Comparison of ENCODE assay signal across 26 mouse cellular contexts in the genomic region with DNA sequence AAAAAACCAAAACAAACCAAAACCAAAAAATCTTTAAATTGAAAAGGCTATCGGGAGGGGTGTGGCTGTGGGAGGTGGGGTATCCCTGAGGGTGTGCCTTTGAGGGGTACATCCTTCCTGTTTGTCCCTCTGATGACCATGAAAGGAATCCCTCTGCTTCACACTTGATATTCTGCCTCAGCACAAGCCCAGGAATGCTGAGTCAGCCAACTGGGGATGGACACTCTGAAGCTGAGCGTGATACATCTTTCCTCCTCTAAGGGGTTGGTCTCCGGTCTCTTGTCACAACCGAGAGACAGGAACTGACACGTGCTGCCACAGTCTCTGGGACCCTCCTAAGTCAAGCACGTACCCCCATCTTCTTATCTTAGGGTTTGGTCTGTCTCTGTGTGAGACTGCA.
"Had no signal": no experiment of that assay in that cellular context is flagged by ENCODE, and none has a peak within 500 bp of the region (broad histone marks: within the 10 kb centered on the region; RNA-seq: fewer than 3 reads in every experiment).

No protein-coding gene starts in this region.

- DNase-seq: gastrocnemius, adult 2 months; gastrocnemius, postnatal 10 days; gastrocnemius, postnatal 25 days; heart, adult 18-20 months; heart, postnatal 14 days; heart, postnatal 36 days; kidney, adult 11 months; kidney, adult 2 months; kidney, adult 9 months; kidney, postnatal 14 days; kidney, postnatal 36 days; layer of hippocampus, adult 9-11 months; layer of hippocampus, postnatal 36 days; left cerebral cortex, postnatal 4 days had no signal

- H3K27ac ChIP-seq: gastrocnemius, adult 2 months; heart, embryonic 13.5 days; heart, embryonic 15.5 days; hindbrain, embryonic 15.5 days; hindbrain, postnatal 0 days; kidney, embryonic 15.5 days; kidney, postnatal 0 days; limb, embryonic 13.5 days; limb, embryonic 15.5 days; liver, embryonic 12.5 days had no signal

- H3K9ac ChIP-seq: heart, embryonic 13.5 days; heart, embryonic 15.5 days; hindbrain, embryonic 13.5 days; hindbrain, embryonic 15.5 days; kidney, embryonic 15.5 days; limb, embryonic 13.5 days; limb, embryonic 15.5 days; liver, embryonic 12.5 days had no signal

- ATAC-seq: hindbrain, postnatal 0 days; intestine, embryonic 16.5 days; liver, embryonic 12.5 days had no signal

- H3K4me1 ChIP-seq: limb, embryonic 13.5 days had no signal

- H3K9me3 ChIP-seq: heart, embryonic 13.5 days; hindbrain, embryonic 13.5 days; hindbrain, embryonic 15.5 days; kidney, embryonic 15.5 days; limb, embryonic 13.5 days; limb, embryonic 15.5 days; liver, embryonic 12.5 days had no signal

- H3K27me3 ChIP-seq: hindbrain, embryonic 15.5 days had no signal

- H3K4me2 ChIP-seq: heart, embryonic 11.5 days; heart, embryonic 13.5 days; heart, embryonic 15.5 days; hindbrain, embryonic 13.5 days; hindbrain, embryonic 15.5 days; kidney, embryonic 15.5 days; limb, embryonic 13.5 days; limb, embryonic 15.5 days; liver, embryonic 12.5 days had no signal

- H3K36me3 ChIP-seq: heart, embryonic 13.5 days; heart, embryonic 15.5 days; hindbrain, embryonic 13.5 days; hindbrain, embryonic 15.5 days; kidney, embryonic 15.5 days; limb, embryonic 13.5 days; limb, embryonic 15.5 days; liver, embryonic 12.5 days had no signal

- H3K4me3 ChIP-seq: gastrocnemius, adult 2 months; heart, embryonic 13.5 days; heart, embryonic 15.5 days; hindbrain, embryonic 13.5 days; hindbrain, embryonic 15.5 days; kidney, embryonic 15.5 days; limb, embryonic 13.5 days; limb, embryonic 15.5 days; liver, embryonic 12.5 days had no signal
